Mouse (Mus musculus): ENCODE data around the gene Rps4x. TPM values are rescaled to one million over a fixed set of nuclear protein-coding genes. Genes with fewer than 3 reads are reported as not detected.
"Not testable (repeated sequence)": the region's sequence is repeated elsewhere in the genome, so short reads cannot be mapped to it uniquely, and the experiment has no call there.

The Rps4x gene
- polyA plus RNA-seq (2015; fragmentation: Nextera tagmentation; extraction: Ambion mirVana), result 801 and 804 TPM in 2 replicates

DNA sequence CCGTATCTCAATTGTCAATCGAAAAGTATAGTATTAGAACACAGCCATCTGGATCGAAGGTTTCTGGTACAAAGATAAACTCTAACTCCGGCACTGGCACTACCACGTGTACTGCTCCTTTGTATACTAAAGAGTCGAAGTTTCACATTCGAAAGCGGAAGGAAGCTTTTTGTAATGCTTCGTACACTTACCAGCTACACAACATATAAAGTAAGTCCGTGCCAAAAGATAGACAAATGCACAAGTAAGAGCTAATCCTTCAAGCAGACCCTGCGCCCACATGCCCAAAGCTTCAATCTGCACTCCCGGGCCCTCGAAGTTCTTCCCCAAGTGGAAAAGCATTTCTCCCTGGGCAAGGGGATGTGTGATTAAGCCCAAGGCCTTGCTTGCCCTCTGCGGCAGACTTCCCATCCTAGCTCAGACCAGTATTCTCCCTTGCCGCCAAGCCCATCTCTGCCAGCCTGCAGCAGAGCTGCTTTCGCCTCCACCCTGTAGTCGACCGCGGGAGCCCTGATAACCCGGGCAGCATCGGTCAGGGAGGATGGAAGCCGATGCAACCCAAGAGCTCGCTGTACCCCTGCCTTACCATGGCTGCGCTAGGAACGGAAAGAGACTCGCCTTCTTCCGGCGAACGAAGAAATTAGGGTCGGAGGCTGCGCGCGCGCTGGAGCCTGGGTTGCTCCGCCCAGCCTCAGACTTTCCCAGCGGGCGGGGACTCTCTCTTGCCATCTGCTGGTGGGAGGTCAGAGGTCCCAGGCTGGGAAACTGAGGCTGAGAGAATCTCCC, at the start of gene Rps4x:
Gene Rps4x, minus strand, starts transcription at position 683 of the 786 bp plus-strand sequence.
- H3K27me3 ChIP-seq, result no peaks in the 10 kb centered on the region; the same call in 1 of the 2 replicates
- ATAC-seq (ENCODE audit: borderline replicate concordance, extremely low read depth, low FRiP score, low TSS enrichment), result peak; percentile 92; the same call in 1 of the 2 replicates
- H3K4me1 ChIP-seq, result peaks cover 7% of the 10 kb centered on the region; the same call in 1 of the 2 replicates
- H3K27ac ChIP-seq, result peak within 1 kb of the TSS; percentile 73
- no peaks in the 10 kb centered on the region for H3K9me3 ChIP-seq
- H3K36me3 ChIP-seq, result peaks cover 10% of the 10 kb centered on the region; the same call in 1 of the 2 replicates
- peak within 1 kb of the TSS; percentile 53 for H3K4me2 ChIP-seq
- WGBS, result 20% methylated on average over 36 of the region's 37 CpGs
- H3K9ac ChIP-seq, result peak within 1 kb of the TSS; percentile 64
- H3K4me3 ChIP-seq, result peak within 1 kb of the TSS; percentile 55

DNA sequence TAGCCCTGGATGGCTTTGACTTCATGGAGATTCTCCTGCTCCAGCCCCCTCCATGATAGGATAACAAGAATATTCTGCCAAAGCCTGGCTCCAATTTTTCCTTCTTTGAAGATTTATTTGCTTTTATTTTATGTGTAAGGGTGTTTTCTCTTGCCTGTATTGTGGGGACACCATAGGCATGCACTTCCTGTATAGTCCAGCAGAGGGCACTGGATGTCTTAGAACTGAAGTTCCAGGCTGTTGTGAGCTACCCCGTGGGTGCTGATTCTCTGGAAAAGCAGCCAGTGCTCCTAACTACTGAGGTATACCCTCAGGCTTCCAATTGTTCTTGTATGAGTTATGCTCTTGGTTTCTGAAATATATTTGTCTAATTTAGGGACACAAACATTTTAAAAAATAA, 29.9 kb upstream of the Rps4x start:
- ATAC-seq (ENCODE audit: borderline replicate concordance, extremely low read depth, low FRiP score, low TSS enrichment), result no peak
- 16% methylated on average over 1 of the region's 1 CpGs for WGBS

DNA sequence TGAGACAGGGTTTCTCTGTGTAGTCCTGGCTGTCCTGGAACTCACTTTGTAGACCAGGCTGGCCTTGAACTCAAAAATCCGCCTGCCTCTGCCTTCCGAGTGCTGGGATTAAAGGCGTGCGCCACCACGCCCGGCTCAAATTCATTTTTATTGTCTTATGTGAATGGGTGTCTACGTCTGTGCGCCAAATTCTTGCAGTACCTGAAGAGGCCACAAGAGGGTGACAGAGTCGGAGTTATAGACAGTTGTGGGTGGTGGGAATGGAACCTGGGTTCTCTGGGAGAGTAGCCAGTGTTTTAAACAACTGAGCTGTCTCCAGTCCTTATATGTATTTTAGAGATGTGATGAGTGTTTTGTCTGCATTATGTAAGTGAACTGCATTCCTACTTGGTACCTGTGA, 26.2 kb upstream of the Rps4x start:
- not testable (repeated sequence) for H3K27ac ChIP-seq; H3K4me3 ChIP-seq; H3K9ac ChIP-seq; H3K4me1 ChIP-seq; H3K9me3 ChIP-seq; H3K36me3 ChIP-seq; H3K27me3 ChIP-seq; H3K4me2 ChIP-seq; ATAC-seq (ENCODE audit: borderline replicate concordance, extremely low read depth, low FRiP score, low TSS enrichment)
- WGBS, result 37% methylated on average over 9 of the region's 9 CpGs

More for the DNA sequence above, 29.9 kb upstream of the Rps4x start:
- Histone ChIP-seq H3K27ac (no peak overlapping the region), H3K4me3 (no peak overlapping the region), H3K36me3 (no peaks in the 10 kb centered on the region), H3K4me2 (no peak overlapping the region), H3K4me1 (no peaks in the 10 kb centered on the region), H3K9me3 (no peaks in the 10 kb centered on the region), H3K27me3 (no peaks in the 10 kb centered on the region), H3K9ac (no peak overlapping the region)

DNA sequence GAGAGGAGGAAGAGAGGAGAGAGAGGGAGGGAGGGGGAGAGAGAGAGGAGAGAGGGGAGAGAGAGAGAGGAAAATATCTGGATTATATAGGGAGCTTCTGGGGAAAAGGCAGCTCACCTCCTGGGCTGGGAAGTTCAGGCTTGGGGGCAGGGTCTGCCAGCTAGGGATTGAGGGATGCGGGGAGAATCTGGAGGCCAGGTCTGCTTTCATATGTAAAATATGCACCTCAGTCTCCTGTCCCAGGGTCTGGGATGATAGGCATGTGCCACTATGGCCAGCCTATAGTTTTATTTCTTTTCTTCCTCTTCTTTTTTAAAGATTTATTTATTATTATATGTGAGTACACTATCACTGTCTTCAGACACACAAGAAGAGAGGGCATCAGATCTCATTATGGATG, 1.6 kb upstream of the Rps4x start:
- no peak for ATAC-seq (ENCODE audit: borderline replicate concordance, extremely low read depth, low FRiP score, low TSS enrichment)
- Histone ChIP-seq H3K27ac (no peak overlapping the region), H3K4me2 (no peak overlapping the region), H3K36me3 (no peaks in the 10 kb centered on the region), H3K4me3 (no peak overlapping the region), H3K4me1 (peaks cover 3% of the 10 kb centered on the region; the same call in 1 of the 2 replicates), H3K27me3 (no peaks in the 10 kb centered on the region; the same call in 1 of the 2 replicates), H3K9ac (no peak overlapping the region), H3K9me3 (no peaks in the 10 kb centered on the region)
- WGBS, result 56% methylated on average over 1 of the region's 1 CpGs

DNA sequence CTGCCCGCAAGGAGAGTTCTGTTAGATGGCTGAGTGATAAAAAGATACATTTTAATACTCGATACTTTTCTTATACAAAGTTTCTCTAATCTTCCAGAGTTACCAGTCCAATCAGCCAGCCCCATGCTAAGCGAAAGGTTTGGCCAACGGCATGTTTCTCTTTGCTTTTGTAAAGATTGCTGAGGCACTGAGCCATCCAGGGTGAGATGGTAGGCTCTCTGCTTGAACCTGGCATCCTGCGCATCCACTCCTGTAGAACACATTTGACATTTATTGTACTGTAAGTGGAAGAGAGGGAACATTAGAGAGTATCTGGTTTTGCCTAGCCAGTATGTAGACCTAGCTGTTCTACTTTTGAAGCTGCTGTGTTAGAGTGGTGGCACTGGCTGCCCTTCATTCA, 387 bp upstream of the Rps4x start:
- Histone ChIP-seq H3K27me3 (no peaks in the 10 kb centered on the region; the same call in 1 of the 2 replicates), H3K4me3 (peak overlapping the region; percentile 55; the same call in 1 of the 2 replicates), H3K4me2 (no peak overlapping the region), H3K9me3 (no peaks in the 10 kb centered on the region), H3K27ac (no peak overlapping the region), H3K9ac (no peak overlapping the region), H3K36me3 (peaks cover 4% of the 10 kb centered on the region; the same call in 1 of the 2 replicates), H3K4me1 (peaks cover 7% of the 10 kb centered on the region; the same call in 1 of the 2 replicates)
- WGBS, result 42% methylated on average over 5 of the region's 5 CpGs
- no peak for ATAC-seq (ENCODE audit: borderline replicate concordance, extremely low read depth, low FRiP score, low TSS enrichment)

DNA sequence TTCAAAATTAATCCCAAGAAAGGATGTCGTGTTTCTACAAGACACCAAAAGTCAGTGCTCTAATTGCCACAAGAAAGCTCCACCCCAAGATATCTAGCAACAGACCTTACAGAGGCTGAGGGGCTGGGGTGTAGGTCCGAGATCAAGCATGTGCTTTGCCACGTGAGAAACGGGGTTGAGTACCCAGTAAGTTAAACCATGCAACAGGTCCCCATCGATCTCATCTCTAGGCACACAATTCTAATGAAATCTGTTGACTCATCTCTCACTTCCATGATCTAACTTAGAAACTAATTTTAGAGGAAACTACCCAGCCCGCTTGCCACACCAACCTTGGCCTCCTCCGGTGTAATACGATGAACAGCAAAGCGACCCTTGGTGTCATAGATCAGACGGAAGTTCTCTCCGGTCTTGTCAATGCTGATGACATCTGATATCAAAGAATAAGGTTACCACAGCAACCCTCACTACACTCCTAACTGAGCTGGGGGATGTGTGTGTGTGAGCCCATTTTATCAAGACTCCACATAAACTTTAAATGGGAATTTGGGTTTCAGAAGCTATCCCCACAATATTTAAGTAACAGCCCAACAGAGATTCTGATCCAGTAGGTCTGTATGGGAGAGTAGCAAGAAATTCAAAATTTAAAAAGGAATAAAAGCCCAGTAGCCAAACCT, 2.0 kb downstream of the Rps4x start:
- H3K4me1 ChIP-seq, result peaks cover 7% of the 10 kb centered on the region; the same call in 1 of the 2 replicates
- peaks cover 17% of the 10 kb centered on the region; the same call in 1 of the 2 replicates for H3K36me3 ChIP-seq
- H3K4me2 ChIP-seq, result peak overlapping the region; percentile 53
- H3K27me3 ChIP-seq, result no peaks in the 10 kb centered on the region
- H3K27ac ChIP-seq, result no peak overlapping the region
- 27% methylated on average over 11 of the region's 11 CpGs for WGBS
- H3K9ac ChIP-seq, result peak overlapping the region; percentile 64
- no peaks in the 10 kb centered on the region for H3K9me3 ChIP-seq
- ATAC-seq (ENCODE audit: borderline replicate concordance, extremely low read depth, low FRiP score, low TSS enrichment), result no peak
- H3K4me3 ChIP-seq, result peak overlapping the region; percentile 55

DNA sequence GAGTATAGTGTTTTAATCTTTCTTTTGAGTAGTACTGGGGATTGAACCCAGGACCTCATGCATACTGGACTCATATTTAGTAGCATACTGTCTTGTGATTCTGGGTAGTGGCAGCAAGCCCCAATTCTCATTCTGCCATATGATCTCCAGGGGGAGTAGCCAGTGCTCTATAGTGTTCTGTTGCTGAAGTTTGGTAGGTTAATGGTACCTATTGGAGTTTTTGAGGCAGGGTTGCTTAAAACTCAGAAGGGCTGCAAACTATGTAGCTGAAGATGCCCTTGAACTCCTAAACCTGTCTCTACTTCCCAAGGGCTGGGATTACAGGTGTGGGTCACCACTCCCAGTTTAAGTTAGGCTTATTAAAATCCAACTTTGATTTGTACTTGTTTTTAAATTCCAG, 6.6 kb downstream of the Rps4x start:
- peaks cover 7% of the 10 kb centered on the region; the same call in 1 of the 2 replicates for H3K4me1 ChIP-seq
- H3K4me2 ChIP-seq, result no peak overlapping the region
- 0 out of 2 replicates have a peak, but pooled peaks cover 3% of the 10 kb centered on the region for H3K27me3 ChIP-seq
- ATAC-seq (ENCODE audit: borderline replicate concordance, extremely low read depth, low FRiP score, low TSS enrichment), result no peak
- H3K36me3 ChIP-seq, result peaks cover 17% of the 10 kb centered on the region; the same call in 1 of the 2 replicates
- no peaks in the 10 kb centered on the region for H3K9me3 ChIP-seq
- H3K27ac ChIP-seq, result no peak overlapping the region
- H3K4me3 ChIP-seq, result no peak overlapping the region
- no peak overlapping the region for H3K9ac ChIP-seq

DNA sequence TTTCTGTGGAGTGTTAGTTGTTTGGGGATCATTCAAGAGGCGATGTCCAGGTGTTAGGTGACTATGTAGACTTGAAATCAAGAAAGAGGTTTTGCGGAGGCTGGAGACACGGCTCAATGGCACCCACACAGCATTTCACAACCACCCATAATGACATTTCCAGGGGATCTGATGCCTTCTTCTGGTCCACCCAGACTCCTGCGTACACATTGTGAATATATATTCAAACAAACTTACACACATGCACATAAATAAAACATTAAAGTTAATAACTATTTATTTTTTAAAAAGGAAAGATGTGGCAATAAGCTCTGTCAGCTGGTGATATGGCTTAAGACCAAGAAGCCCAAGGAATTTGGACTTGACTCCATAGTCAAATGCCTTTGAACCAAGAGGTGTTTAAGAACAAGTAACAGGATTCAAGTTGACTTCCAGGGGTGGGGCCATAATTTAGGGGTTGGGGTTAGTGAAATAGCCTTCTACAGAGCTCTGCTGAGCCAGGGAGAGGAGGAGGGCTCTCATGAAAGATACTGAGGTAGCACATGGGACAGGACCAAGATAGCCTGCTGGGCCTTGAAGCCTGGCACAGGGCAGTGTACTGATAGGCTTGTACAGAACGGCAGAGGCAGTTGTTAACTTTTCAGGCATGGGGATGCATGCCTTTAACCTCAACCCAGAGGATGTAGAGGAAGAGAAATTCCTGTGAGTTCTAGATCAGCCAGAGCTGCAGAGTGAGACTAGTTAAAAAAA, 13.5 kb downstream of the Rps4x start:
- Histone ChIP-seq H3K27ac (peak overlapping the region; percentile 31; the same call in 1 of the 2 replicates), H3K36me3 (no peaks in the 10 kb centered on the region), H3K4me1 (no peaks in the 10 kb centered on the region), H3K4me2 (no peak overlapping the region), H3K27me3 (0 out of 2 replicates have a peak, but pooled peaks cover 3% of the 10 kb centered on the region), H3K4me3 (no peak overlapping the region), H3K9me3 (no peaks in the 10 kb centered on the region), H3K9ac (no peak overlapping the region)
- peak; percentile 76 for ATAC-seq (ENCODE audit: borderline replicate concordance, extremely low read depth, low FRiP score, low TSS enrichment)
- WGBS, result 53% methylated on average over 5 of the region's 5 CpGs

DNA sequence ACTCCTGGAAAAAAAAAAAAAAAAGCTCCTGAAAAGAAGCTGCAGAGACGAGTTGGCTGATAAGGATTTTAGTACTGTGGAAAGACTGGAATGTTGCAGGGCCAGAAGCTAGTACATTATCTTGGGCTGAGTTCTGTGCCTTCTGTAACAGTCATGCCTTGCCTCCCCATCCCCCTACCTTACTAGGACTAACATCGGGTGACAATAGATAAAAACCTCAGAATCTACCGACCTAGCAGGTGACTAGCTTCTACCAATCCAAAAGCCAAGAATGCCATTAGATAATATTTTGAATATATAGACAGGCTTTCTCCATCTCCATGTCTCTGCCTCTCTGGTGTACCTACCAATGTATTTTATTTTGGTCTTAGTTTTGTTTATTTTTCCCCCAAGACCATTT, 18.3 kb downstream of the Rps4x start:
- no peak for ATAC-seq (ENCODE audit: borderline replicate concordance, extremely low read depth, low FRiP score, low TSS enrichment)
- Histone ChIP-seq H3K9me3 (no peaks in the 10 kb centered on the region), H3K4me1 (no peaks in the 10 kb centered on the region), H3K27ac (no peak overlapping the region), H3K36me3 (no peaks in the 10 kb centered on the region), H3K4me2 (no peak overlapping the region), H3K4me3 (no peak overlapping the region), H3K9ac (no peak overlapping the region), H3K27me3 (no peaks in the 10 kb centered on the region)
- WGBS, result 34% methylated on average over 3 of the region's 3 CpGs

DNA sequence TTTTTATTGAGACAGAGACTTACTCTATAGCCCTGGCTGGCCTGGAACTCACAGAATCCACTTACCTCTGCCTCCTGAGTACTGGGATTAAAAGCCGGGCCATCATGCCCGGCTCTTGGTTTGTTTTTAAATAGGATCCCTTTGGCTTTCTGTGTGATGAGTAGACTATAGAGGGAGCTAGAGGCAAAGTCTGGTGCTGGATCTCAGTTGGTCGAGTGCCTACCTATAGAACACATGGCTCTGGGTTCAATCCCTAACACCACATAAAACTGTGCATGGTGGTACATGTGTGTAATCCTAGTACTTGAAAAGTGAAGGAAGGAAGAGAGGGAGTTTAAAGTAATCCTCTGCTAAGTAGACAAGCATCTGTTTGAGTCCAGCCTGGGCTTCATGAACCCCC, 19.1 kb downstream of the Rps4x start:
- no peak overlapping the region for H3K4me3 ChIP-seq

DNA sequence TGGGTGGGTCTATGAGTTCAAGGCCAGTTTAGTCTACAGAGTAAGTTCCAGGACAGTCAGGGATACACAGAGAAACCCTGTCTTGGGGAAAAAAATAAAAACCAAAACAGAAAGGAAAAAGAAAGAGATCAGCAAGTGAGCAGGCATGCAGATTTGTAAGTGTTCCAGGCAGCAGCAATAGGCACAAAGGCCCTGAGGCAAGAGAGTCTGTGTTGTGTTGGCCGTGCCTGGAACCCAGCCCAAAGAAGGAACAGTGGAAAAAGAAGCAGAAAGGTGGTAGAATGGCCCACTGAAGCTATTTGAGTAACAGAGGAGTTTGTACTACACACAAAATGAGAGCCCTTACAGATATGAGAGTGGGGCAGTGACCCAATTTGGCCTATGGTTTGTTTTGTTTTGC, 19.5 kb downstream of the Rps4x start:
- Histone ChIP-seq H3K27me3 (no peaks in the 10 kb centered on the region), H3K9me3 (no peaks in the 10 kb centered on the region), H3K4me2 (no peak overlapping the region), H3K36me3 (no peaks in the 10 kb centered on the region), H3K9ac (no peak overlapping the region), H3K27ac (no peak overlapping the region), H3K4me3 (no peak overlapping the region), H3K4me1 (no peaks in the 10 kb centered on the region)
- WGBS, result 71% methylated on average over 1 of the region's 1 CpGs
- ATAC-seq (ENCODE audit: borderline replicate concordance, extremely low read depth, low FRiP score, low TSS enrichment), result no peak

More for the DNA sequence above, 19.1 kb downstream of the Rps4x start:
- no peak overlapping the region for H3K9ac ChIP-seq
- 47% methylated on average over 3 of the region's 3 CpGs for WGBS
- H3K36me3 ChIP-seq, result no peaks in the 10 kb centered on the region
- H3K4me2 ChIP-seq, result no peak overlapping the region
- H3K4me1 ChIP-seq, result no peaks in the 10 kb centered on the region
- no peak overlapping the region for H3K27ac ChIP-seq
- no peaks in the 10 kb centered on the region for H3K9me3 ChIP-seq
- ATAC-seq (ENCODE audit: borderline replicate concordance, extremely low read depth, low FRiP score, low TSS enrichment), result no peak
- H3K27me3 ChIP-seq, result no peaks in the 10 kb centered on the region

Data from lung, embryonic 15.5 days (tissue).